ENCODE assay signal across 8 mouse cellular contexts in genomic region chr6:135364041-135364745, GRCm38 (mm10). TPM values are rescaled to one million over a fixed set of nuclear protein-coding genes. Genes with fewer than 3 reads are reported as not detected.
DNase-seq lines count a peak whose midpoint lies in the region; ATAC-seq and TF ChIP-seq lines count a peak whose summit lies in the region.

No protein-coding gene starts in this region.

- H3K4me2 ChIP-seq in neural tube, embryonic 14.5 days (ENCODE audit: low read depth, low read length) = peak overlapping the region; percentile 0; the same call in 1 of the 2 replicates

- TF ChIP-seq CTCF in left cerebral cortex, adult 2 months (IDR thresholded peaks at IDR 0.05) = no peak

- H3K27me3 ChIP-seq in neural tube, embryonic 14.5 days (ENCODE audit: control insufficient read depth, insufficient read depth, low read length) = no peaks in the 10 kb centered on the region

- intact Hi-C loops in left cerebral cortex, adult 2 months (cut with DNase I) = no loop called here

- 0 out of 2 replicates have a peak, but pooled peaks cover 4% of the 10 kb centered on the region for H3K4me1 ChIP-seq in neural tube, embryonic 14.5 days (ENCODE audit: control insufficient read depth, insufficient read depth, low read length)

- H3K27ac ChIP-seq in neural tube, embryonic 14.5 days (ENCODE audit: low read depth, low read length) = peak overlapping the region; percentile 34; the same call in 1 of the 2 replicates
- no peak overlapping the region for H3K27ac ChIP-seq in left cerebral cortex, adult 2 months

- peak overlapping the region; percentile 10; the same call in 1 of the 2 replicates for H3K4me3 ChIP-seq in neural tube, embryonic 14.5 days (ENCODE audit: low read depth, low read length)
- H3K4me3 ChIP-seq in left cerebral cortex, adult 2 months = no peak overlapping the region

- no peaks in the 10 kb centered on the region for H3K36me3 ChIP-seq in neural tube, embryonic 14.5 days (ENCODE audit: control insufficient read depth, insufficient read depth, low read length)

- no peaks in the 10 kb centered on the region for H3K9me3 ChIP-seq in neural tube, embryonic 14.5 days (ENCODE audit: control insufficient read depth, low read length)

- ATAC-seq in neural tube, embryonic 14.5 days (ENCODE audit: low read depth) = no peak

- no peak overlapping the region for H3K9ac ChIP-seq in neural tube, embryonic 14.5 days (replicated peaks; ENCODE audit: low read depth, low read length)

- 48% methylated on average over 9 of the region's 9 CpGs for WGBS in neural tube, embryonic 14.5 days

- DNase-seq in urinary bladder, postnatal 14 days (ENCODE audit: low spot score) = peak; percentile 28
- no peak for DNase-seq in urinary bladder, postnatal 10 days (ENCODE audit: low spot score)
- peak; percentile 79 to 81 for DNase-seq in heart, adult 9 months (ENCODE audit: low spot score in 2 of 2)
- peak; percentile 55 for DNase-seq in kidney, postnatal 14 days
- no peak for DNase-seq in left cerebral cortex, adult 2 months (ENCODE audit: extremely low spot score in 1 of 2, low spot score in 2 of 2)
- DNase-seq in left cerebral cortex, adult 11 months (ENCODE audit: low spot score) = no peak
- DNase-seq in cerebellum, postnatal 10 days = no peak

RNA-seq across cellular contexts. Expression of gene Emp1, which starts 1.8 kb away (rescaled TPM):
- polyA plus RNA-seq in neural tube, embryonic 14.5 days (2014; fragmentation: Nextera tagmentation; extraction: Ambion mirVana) = 2.0 and 4.7 TPM in 2 replicates
- 1 to 10 TPM; 2.6 TPM for total RNA-seq in left cerebral cortex, adult 2 months (2021)

RNA-seq across cellular contexts. Expression of gene Pbp2, which starts 54.0 kb away (rescaled TPM):
- 0.58 TPM in 1 of 2 replicates, not detected in the other for polyA plus RNA-seq in neural tube, embryonic 14.5 days (2014; fragmentation: Nextera tagmentation; extraction: Ambion mirVana)
- under 1 TPM; 0.28 to 0.54 TPM for total RNA-seq in left cerebral cortex, adult 2 months (2021)

Comparison
In these comparisons a context has a peak if more than half of its experiments do, and no peak if none do; other contexts are left out.
1. DNase-seq: peak in urinary bladder, postnatal 14 days (single experiment), heart, adult 9 months (2 of 2) and kidney, postnatal 14 days (single experiment); none in urinary bladder, postnatal 10 days (single experiment), left cerebral cortex, adult 2 months (0 of 2), left cerebral cortex, adult 11 months (single experiment) and cerebellum, postnatal 10 days (0 of 2).